Mouse (Mus musculus): ENCODE data around the gene Gdpgp1. TPM values are rescaled to one million over a fixed set of nuclear protein-coding genes. Genes with fewer than 3 reads are reported as not detected.

The Gdpgp1 gene
- polyA plus RNA-seq, 1 experiment from 2014 or later: 5.6 TPM

GRCm38 (mm10) chr7:80197371-80197770 lies 35.3 kb upstream of the Gdpgp1 start:
- Histone ChIP-seq H3K27me3 (ENCODE audit: control insufficient read depth, insufficient read depth, low read length) (no peaks in the 10 kb centered on the region), H3K4me2 (replicated peaks; ENCODE audit: low read depth, low read length) (peak overlapping the region; percentile 93), H3K27ac (ENCODE audit: low read length) (peak overlapping the region; percentile 94), H3K9me3 (ENCODE audit: control insufficient read depth, low read depth, low read length) (no peaks in the 10 kb centered on the region), H3K4me1 (ENCODE audit: control insufficient read depth, insufficient read depth, low read length) (peaks cover 39% of the 10 kb centered on the region), H3K9ac (replicated peaks; ENCODE audit: low read depth, low read length) (no peak overlapping the region; the same call in 1 of the 2 replicates), H3K4me3 (ENCODE audit: low read depth, low read length) (peak overlapping the region; percentile 76), H3K36me3 (ENCODE audit: control insufficient read depth, insufficient read depth, low read length) (peaks cover 3% of the 10 kb centered on the region; the same call in 1 of the 2 replicates)
- ATAC-seq (ENCODE audit: insufficient number of reproducible peaks, insufficient read depth, low FRiP score, low read depth): no peak
- WGBS: 33% methylated on average over 4 of the region's 4 CpGs

- H3K9ac ChIP-seq (replicated peaks; ENCODE audit: low read depth, low read length): peak overlapping the region; percentile 69
- ATAC-seq (ENCODE audit: insufficient number of reproducible peaks, insufficient read depth, low FRiP score, low read depth): peak; percentile 91
- no peaks in the 10 kb centered on the region for H3K9me3 ChIP-seq (ENCODE audit: control insufficient read depth, low read depth, low read length)
- H3K4me1 ChIP-seq (ENCODE audit: control insufficient read depth, insufficient read depth, low read length): peaks cover 36% of the 10 kb centered on the region
- peak overlapping the region; percentile 94 for H3K27ac ChIP-seq (ENCODE audit: low read length)
- peak overlapping the region; percentile 93 for H3K4me2 ChIP-seq (replicated peaks; ENCODE audit: low read depth, low read length)
- peaks cover 5% of the 10 kb centered on the region; the same call in 1 of the 2 replicates for H3K36me3 ChIP-seq (ENCODE audit: control insufficient read depth, insufficient read depth, low read length)
- H3K27me3 ChIP-seq (ENCODE audit: control insufficient read depth, insufficient read depth, low read length): no peaks in the 10 kb centered on the region
- H3K4me3 ChIP-seq (ENCODE audit: low read depth, low read length): peak overlapping the region; percentile 76
- WGBS: under 1% methylated on average over 69 of the region's 74 CpGs
These were observed 34.5 kb upstream of the Gdpgp1 start for GRCm38 (mm10) chr7:80197941-80198778.

GRCm38 (mm10) chr7:80198863-80199262 lies 33.8 kb upstream of the Gdpgp1 start:
- Histone ChIP-seq H3K27me3 (ENCODE audit: control insufficient read depth, insufficient read depth, low read length) (no peaks in the 10 kb centered on the region), H3K9ac (replicated peaks; ENCODE audit: low read depth, low read length) (peak overlapping the region; percentile 69), H3K9me3 (ENCODE audit: control insufficient read depth, low read depth, low read length) (no peaks in the 10 kb centered on the region), H3K36me3 (ENCODE audit: control insufficient read depth, insufficient read depth, low read length) (peaks cover 5% of the 10 kb centered on the region; the same call in 1 of the 2 replicates), H3K4me1 (ENCODE audit: control insufficient read depth, insufficient read depth, low read length) (peaks cover 37% of the 10 kb centered on the region), H3K27ac (ENCODE audit: low read length) (peak overlapping the region; percentile 94), H3K4me3 (ENCODE audit: low read depth, low read length) (peak overlapping the region; percentile 76), H3K4me2 (replicated peaks; ENCODE audit: low read depth, low read length) (peak overlapping the region; percentile 93)
- 0% methylated on average over 11 of the region's 11 CpGs for WGBS
- 0 out of 2 replicates have a peak, but pooled peaks have one; percentile 5 for ATAC-seq (ENCODE audit: insufficient number of reproducible peaks, insufficient read depth, low FRiP score, low read depth)

- peaks cover 38% of the 10 kb centered on the region for H3K4me1 ChIP-seq (ENCODE audit: control insufficient read depth, insufficient read depth, low read length)
- WGBS: 26% methylated on average over 6 of the region's 6 CpGs
These were observed 33.4 kb upstream of the Gdpgp1 start for GRCm38 (mm10) chr7:80199286-80199685.

GRCm38 (mm10) chr7:80199851-80200587 lies 32.6 kb upstream of the Gdpgp1 start:
- no peaks in the 10 kb centered on the region for H3K9me3 ChIP-seq (ENCODE audit: control insufficient read depth, low read depth, low read length)
- 66% methylated on average over 11 of the region's 11 CpGs for WGBS
- peaks cover 41% of the 10 kb centered on the region for H3K4me1 ChIP-seq (ENCODE audit: control insufficient read depth, insufficient read depth, low read length)
- H3K4me3 ChIP-seq (ENCODE audit: low read depth, low read length): peak overlapping the region; percentile 76; the same call in 1 of the 2 replicates
- no peak overlapping the region; the same call in 1 of the 2 replicates for H3K27ac ChIP-seq (ENCODE audit: low read length)
- peak overlapping the region; percentile 93 for H3K4me2 ChIP-seq (replicated peaks; ENCODE audit: low read depth, low read length)
- H3K27me3 ChIP-seq (ENCODE audit: control insufficient read depth, insufficient read depth, low read length): no peaks in the 10 kb centered on the region
- no peak overlapping the region for H3K9ac ChIP-seq (replicated peaks; ENCODE audit: low read depth, low read length)
- H3K36me3 ChIP-seq (ENCODE audit: control insufficient read depth, insufficient read depth, low read length): peaks cover 5% of the 10 kb centered on the region; the same call in 1 of the 2 replicates
- no peak for ATAC-seq (ENCODE audit: insufficient number of reproducible peaks, insufficient read depth, low FRiP score, low read depth)

More at GRCm38 (mm10) chr7:80199286-80199685, 33.4 kb upstream of the Gdpgp1 start:
- H3K27ac ChIP-seq (ENCODE audit: low read length): peak overlapping the region; percentile 94
- peaks cover 5% of the 10 kb centered on the region; the same call in 1 of the 2 replicates for H3K36me3 ChIP-seq (ENCODE audit: control insufficient read depth, insufficient read depth, low read length)
- peak overlapping the region; percentile 69 for H3K9ac ChIP-seq (replicated peaks; ENCODE audit: low read depth, low read length)
- no peak for ATAC-seq (ENCODE audit: insufficient number of reproducible peaks, insufficient read depth, low FRiP score, low read depth)
- H3K9me3 ChIP-seq (ENCODE audit: control insufficient read depth, low read depth, low read length): no peaks in the 10 kb centered on the region
- no peaks in the 10 kb centered on the region for H3K27me3 ChIP-seq (ENCODE audit: control insufficient read depth, insufficient read depth, low read length)
- H3K4me2 ChIP-seq (replicated peaks; ENCODE audit: low read depth, low read length): peak overlapping the region; percentile 93
- H3K4me3 ChIP-seq (ENCODE audit: low read depth, low read length): peak overlapping the region; percentile 76

- Histone ChIP-seq H3K9me3 (ENCODE audit: control insufficient read depth, low read depth, low read length) (no peaks in the 10 kb centered on the region), H3K4me2 (replicated peaks; ENCODE audit: low read depth, low read length) (0 out of 2 replicates have a peak overlapping the region, but pooled peaks have one; percentile 93), H3K27ac (ENCODE audit: low read length) (no peak overlapping the region), H3K27me3 (ENCODE audit: control insufficient read depth, insufficient read depth, low read length) (no peaks in the 10 kb centered on the region), H3K36me3 (ENCODE audit: control insufficient read depth, insufficient read depth, low read length) (peaks cover 5% of the 10 kb centered on the region; the same call in 1 of the 2 replicates), H3K9ac (replicated peaks; ENCODE audit: low read depth, low read length) (no peak overlapping the region), H3K4me1 (ENCODE audit: control insufficient read depth, insufficient read depth, low read length) (peaks cover 43% of the 10 kb centered on the region), H3K4me3 (ENCODE audit: low read depth, low read length) (no peak overlapping the region)
- WGBS: 86% methylated on average over 6 of the region's 6 CpGs
- ATAC-seq (ENCODE audit: insufficient number of reproducible peaks, insufficient read depth, low FRiP score, low read depth): no peak
These were observed 32.1 kb upstream of the Gdpgp1 start for GRCm38 (mm10) chr7:80200588-80200945.

- Histone ChIP-seq H3K9ac (replicated peaks; ENCODE audit: low read depth, low read length) (no peak overlapping the region), H3K27me3 (ENCODE audit: control insufficient read depth, insufficient read depth, low read length) (no peaks in the 10 kb centered on the region), H3K27ac (ENCODE audit: low read length) (no peak overlapping the region), H3K4me3 (ENCODE audit: low read depth, low read length) (no peak overlapping the region), H3K4me1 (ENCODE audit: control insufficient read depth, insufficient read depth, low read length) (peaks cover 48% of the 10 kb centered on the region), H3K4me2 (replicated peaks; ENCODE audit: low read depth, low read length) (no peak overlapping the region; the same call in 1 of the 2 replicates), H3K9me3 (ENCODE audit: control insufficient read depth, low read depth, low read length) (no peaks in the 10 kb centered on the region), H3K36me3 (ENCODE audit: control insufficient read depth, insufficient read depth, low read length) (peaks cover 5% of the 10 kb centered on the region; the same call in 1 of the 2 replicates)
- WGBS: 90% methylated on average over 3 of the region's 5 CpGs
- no peak for ATAC-seq (ENCODE audit: insufficient number of reproducible peaks, insufficient read depth, low FRiP score, low read depth)
These were observed 31.6 kb upstream of the Gdpgp1 start for GRCm38 (mm10) chr7:80200963-80201539.
